Comparison of ENCODE assay signal across 8 mouse cellular contexts in the genomic region with DNA sequence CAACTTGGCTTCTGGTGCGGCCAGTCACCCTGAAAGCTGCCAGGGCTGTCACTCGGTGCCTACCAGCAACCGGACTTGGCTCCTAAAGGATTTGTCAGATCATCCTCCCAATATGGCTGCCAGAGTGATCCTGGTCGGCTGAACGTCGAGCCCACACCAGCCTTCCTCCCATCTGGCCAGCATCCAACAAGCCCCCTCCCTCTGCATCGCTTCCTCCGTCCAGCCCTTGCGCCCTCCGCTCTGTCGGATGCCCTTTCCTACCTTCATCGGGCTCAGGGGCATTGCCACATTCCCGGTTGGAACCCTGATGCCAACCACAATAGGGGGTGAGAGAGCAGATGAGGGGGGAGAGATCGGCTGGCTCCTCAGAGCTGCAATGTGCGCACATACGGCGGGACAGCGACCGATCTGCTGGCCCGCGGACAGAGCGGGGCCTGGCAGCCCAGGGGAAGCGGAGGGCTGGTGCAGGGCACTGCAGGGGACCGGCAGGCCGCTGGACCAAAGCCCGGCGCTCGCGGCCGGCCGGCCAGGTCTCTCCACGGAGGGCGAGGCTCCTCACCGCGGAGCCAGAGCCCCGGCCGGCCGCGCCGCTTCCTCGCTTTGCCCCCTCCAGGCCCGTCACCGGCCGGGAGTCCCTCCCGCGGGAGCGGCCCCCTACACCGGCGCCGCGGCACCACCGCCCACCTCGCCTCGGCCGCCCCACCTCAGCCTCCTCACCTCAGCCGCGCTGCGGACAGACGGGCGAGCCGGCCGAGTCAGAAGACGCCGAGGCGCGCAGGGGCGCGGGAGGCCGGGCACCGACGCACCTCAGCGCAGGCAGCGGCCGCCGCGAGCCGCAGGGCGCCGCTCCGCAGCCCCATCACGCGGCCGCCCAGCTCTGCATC. TPM values are rescaled to one million over a fixed set of nuclear protein-coding genes. Genes with fewer than 3 reads are reported as not detected.
A peak's percentile ranks its signal among the peaks of the same experiment; 100 is the strongest.
DNase-seq lines count a peak whose midpoint lies in the region; ATAC-seq and TF ChIP-seq lines count a peak whose summit lies in the region.

No protein-coding gene starts in this region.

- TF ChIP-seq CTCF in bone marrow, adult 2 months (IDR thresholded peaks at IDR 0.05; ENCODE audit: control insufficient read depth, insufficient read depth, low read length) = no peak
- TF ChIP-seq CTCF in kidney, postnatal 0 days (IDR thresholded peaks at IDR 0.05; ENCODE audit: low read depth) = no peak
- no peak for TF ChIP-seq CTCF in liver, adult 2 months (IDR thresholded peaks at IDR 0.05; ENCODE audit: low read depth, low read length)
- TF ChIP-seq CTCF in stomach, postnatal 0 days (IDR thresholded peaks at IDR 0.05; ENCODE audit: low read depth) = no peak; the same call in 1 of the 2 replicates

- H3K4me2 ChIP-seq in heart, embryonic 13.5 days = peak overlapping the region; percentile 78
- peak overlapping the region; percentile 82 for H3K4me2 ChIP-seq in kidney, postnatal 0 days (ENCODE audit: low read length)
- H3K4me2 ChIP-seq in stomach, postnatal 0 days (replicated peaks; ENCODE audit: low read depth) = peak overlapping the region; percentile 88

- WGBS in bone marrow, adult 2 months = under 1% methylated on average over 82 of the region's 83 CpGs
- WGBS in heart, embryonic 13.5 days = under 1% methylated on average over 61 of the region's 83 CpGs
- 0% methylated on average over 53 of the region's 83 CpGs for WGBS in kidney, postnatal 0 days
- WGBS in liver, adult 2 months = under 1% methylated on average over 78 of the region's 83 CpGs
- WGBS in stomach, postnatal 0 days = under 1% methylated on average over 71 of the region's 83 CpGs

- H3K79me2 ChIP-seq in liver, adult 2 months (ENCODE audit: control insufficient read depth, insufficient read depth, low read length) = peaks cover 13% of the 10 kb centered on the region

- peak; percentile 57 for ATAC-seq in heart, embryonic 13.5 days (ENCODE audit: extremely low read depth, insufficient number of reproducible peaks, low FRiP score, low TSS enrichment)
- peak; percentile 79 for ATAC-seq in kidney, postnatal 0 days (replicated peaks; ENCODE audit: low FRiP score, low read depth)
- peak; percentile 77 for ATAC-seq in stomach, postnatal 0 days (ENCODE audit: low FRiP score, low TSS enrichment)

- no peak for TF ChIP-seq POLR2A in bone marrow, adult 2 months (IDR thresholded peaks at IDR 0.05; ENCODE audit: borderline replicate concordance, control insufficient read depth, low read depth, low read length)
- 0 out of 2 replicates have a peak, but pooled peaks have one; percentile 38 for TF ChIP-seq POLR2A in liver, adult 2 months (IDR thresholded peaks at IDR 0.05; ENCODE audit: extremely low read depth, insufficient read depth, low read length)

- H3K36me3 ChIP-seq in heart, embryonic 13.5 days = no peaks in the 10 kb centered on the region
- H3K36me3 ChIP-seq in kidney, postnatal 0 days (ENCODE audit: insufficient read depth, low read length) = no peaks in the 10 kb centered on the region
- no peaks in the 10 kb centered on the region for H3K36me3 ChIP-seq in liver, adult 2 months (ENCODE audit: control insufficient read depth, insufficient read depth, low read length)
- no peaks in the 10 kb centered on the region for H3K36me3 ChIP-seq in stomach, postnatal 0 days (ENCODE audit: control insufficient read depth, insufficient read depth, low read length)

- DNase-seq in B cell, adult 2 months = peak; percentile 26
- peak; percentile 35 for DNase-seq in fibroblast of lung, adult 2 months (ENCODE audit: low read depth)
- DNase-seq in kidney, postnatal 0 days (ENCODE audit: low spot score) = peak; percentile 72
- DNase-seq in liver, adult 2 months (ENCODE audit: extremely low read depth, low read depth, low spot score) = peak; percentile 92
- peak; percentile 39 for DNase-seq in naive thymus-derived CD4-positive, alpha-beta T cell, adult 2 months (ENCODE audit: low read depth)
- peak; percentile 73 for DNase-seq in stomach, postnatal 0 days (ENCODE audit: low spot score)

- H3K27me3 ChIP-seq in heart, embryonic 13.5 days (replicated peaks) = no peaks in the 10 kb centered on the region
- no peaks in the 10 kb centered on the region for H3K27me3 ChIP-seq in kidney, postnatal 0 days (ENCODE audit: insufficient read depth, low read length)
- no peaks in the 10 kb centered on the region for H3K27me3 ChIP-seq in liver, adult 2 months (ENCODE audit: control insufficient read depth, insufficient read depth, low read length)
- H3K27me3 ChIP-seq in stomach, postnatal 0 days (ENCODE audit: control insufficient read depth, insufficient read depth, low read length) = no peaks in the 10 kb centered on the region

- no peak for TF ChIP-seq EP300 in stomach, postnatal 0 days (optimal IDR thresholded peaks at IDR 0.05)

- H3K27ac ChIP-seq in bone marrow, adult 2 months (ENCODE audit: control insufficient read depth, insufficient read depth, low read depth, low read length, poor library complexity) = peak overlapping the region; percentile 74
- H3K27ac ChIP-seq in heart, embryonic 13.5 days (replicated peaks) = peak overlapping the region; percentile 96
- H3K27ac ChIP-seq in kidney, postnatal 0 days = peak overlapping the region; percentile 94
- peak overlapping the region; percentile 89 for H3K27ac ChIP-seq in liver, adult 2 months (replicated peaks; ENCODE audit: insufficient read depth, low read depth, low read length)
- H3K27ac ChIP-seq in stomach, postnatal 0 days (replicated peaks) = peak overlapping the region; percentile 95

- H3K9ac ChIP-seq in heart, embryonic 13.5 days = peak overlapping the region; percentile 99
- H3K9ac ChIP-seq in kidney, postnatal 0 days (ENCODE audit: low read depth, low read length) = peak overlapping the region; percentile 93
- peak overlapping the region; percentile 90 for H3K9ac ChIP-seq in liver, adult 2 months (ENCODE audit: low read depth, low read length)
- peak overlapping the region; percentile 92 for H3K9ac ChIP-seq in stomach, postnatal 0 days (ENCODE audit: low read length)

- no peaks in the 10 kb centered on the region for H3K9me3 ChIP-seq in heart, embryonic 13.5 days
- no peaks in the 10 kb centered on the region for H3K9me3 ChIP-seq in kidney, postnatal 0 days (replicated peaks; ENCODE audit: low read length)
- no peaks in the 10 kb centered on the region for H3K9me3 ChIP-seq in stomach, postnatal 0 days (ENCODE audit: control insufficient read depth, low read length)

- H3K4me1 ChIP-seq in bone marrow, adult 2 months (ENCODE audit: control insufficient read depth, insufficient read depth, low read length) = peaks cover 2% of the 10 kb centered on the region; the same call in 1 of the 2 replicates
- peaks cover 46% of the 10 kb centered on the region for H3K4me1 ChIP-seq in heart, embryonic 13.5 days
- no peaks in the 10 kb centered on the region for H3K4me1 ChIP-seq in kidney, postnatal 0 days (replicated peaks; ENCODE audit: insufficient read depth, low read length)
- H3K4me1 ChIP-seq in liver, adult 2 months (ENCODE audit: control insufficient read depth, insufficient read depth, low read length) = peaks cover 25% of the 10 kb centered on the region
- H3K4me1 ChIP-seq in stomach, postnatal 0 days (replicated peaks; ENCODE audit: control insufficient read depth, insufficient read depth) = peaks cover 2% of the 10 kb centered on the region

- peak overlapping the region; percentile 60 for H3K4me3 ChIP-seq in bone marrow, adult 2 months (replicated peaks; ENCODE audit: control insufficient read depth, low read depth, low read length)
- H3K4me3 ChIP-seq in heart, embryonic 13.5 days = peak overlapping the region; percentile 91
- peak overlapping the region; percentile 82 for H3K4me3 ChIP-seq in kidney, postnatal 0 days (replicated peaks; ENCODE audit: low read depth, low read length)
- peak overlapping the region; percentile 98 for H3K4me3 ChIP-seq in liver, adult 2 months (ENCODE audit: insufficient read depth, low read depth, low read length)
- peak overlapping the region; percentile 97 for H3K4me3 ChIP-seq in stomach, postnatal 0 days (ENCODE audit: low read depth, low read length)

RNA-seq across cellular contexts. Expression of gene Kif1b, which starts 0.5 kb away (rescaled TPM):
- 3.1 and 11.5 TPM in 2 replicates for polyA plus RNA-seq in bone marrow, adult 2 months (2011; ENCODE audit: insufficient read depth, insufficient read length, low replicate concordance, missing spikeins)
- polyA plus RNA-seq in heart, embryonic 13.5 days (2015; fragmentation: Nextera tagmentation; extraction: Ambion mirVana) = 37.8 and 39.9 TPM in 2 replicates
- polyA plus RNA-seq in kidney, postnatal 0 days (2015; fragmentation: Nextera tagmentation; extraction: Ambion mirVana) = 19.8 and 19.9 TPM in 2 replicates
- total RNA-seq in liver, adult 2 months (2014; rRNA removed) = 74.4 and 94.2 TPM in 2 replicates
- polyA plus RNA-seq in liver, adult 2 months (2012; rRNA removed) = 38.4 and 41.2 TPM in 2 replicates
- polyA plus RNA-seq in stomach, postnatal 0 days (2015; fragmentation: Nextera tagmentation; extraction: Ambion mirVana) = 18.0 and 23.9 TPM in 2 replicates

Comparison
In these comparisons a context has a peak if more than half of its experiments do, and no peak if none do; other contexts are left out.
1. Peak in every context shown above with its lines: DNase-seq, ATAC-seq, H3K4me3 ChIP-seq and H3K27ac ChIP-seq.
2. DNase-seq: peak in every context shown above with its lines; median percentile 92 in liver, adult 2 months; 73 in stomach, postnatal 0 days; 72 in kidney, postnatal 0 days; 39 in naive thymus-derived CD4-positive, alpha-beta T cell, adult 2 months; 35 in fibroblast of lung, adult 2 months; 26 in B cell, adult 2 months.